Mouse (Mus musculus) small intestine, adult 2 months (tissue): ENCODE measurements around the gene Lrmp. TPM values are rescaled to one million over a fixed set of nuclear protein-coding genes. Genes with fewer than 3 reads are reported as not detected.
"Not testable (repeated sequence)": the region's sequence is repeated elsewhere in the genome, so short reads cannot be mapped to it uniquely, and the experiment has no call there.

ENCODE experiments used
- H3K27ac ChIP-seq: fragments of 200-500 bp; 2 replicates; pipeline ENCODE4 v1.5.1; 2012; ENCODE audit warnings: low read depth, low read length, control low read depth, inconsistent platforms; ENCODE audit not compliant: insufficient read depth
- H3K27me3 ChIP-seq: fragments of 200-500 bp; 2 replicates; pipeline ENCODE4 v1.6.1; 2012; ENCODE audit warnings: mild to moderate bottlenecking, moderate library complexity, low read length, inconsistent platforms; ENCODE audit not compliant: control insufficient read depth, insufficient read depth
- H3K36me3 ChIP-seq: fragments of 200-500 bp; 2 replicates; pipeline ENCODE4 v1.6.1; 2012; ENCODE audit warnings: mild to moderate bottlenecking, low read length, control low read depth, inconsistent platforms; ENCODE audit not compliant: control insufficient read depth, insufficient read depth
- H3K4me1 ChIP-seq: fragments of 200-500 bp; 2 replicates; pipeline ENCODE4 v1.6.1; 2012; ENCODE audit warnings: low read length, inconsistent platforms, mixed read lengths; ENCODE audit not compliant: control insufficient read depth, insufficient read depth, insufficient read length
- H3K4me3 ChIP-seq: fragments of 200-500 bp; 2 replicates; pipeline ENCODE4 v1.5.1; 2012; ENCODE audit warnings: low read depth, mild to moderate bottlenecking, control low read depth, inconsistent platforms, low read length, moderate library complexity
- CTCF ChIP-seq: fragments of 200-500 bp; IDR thresholded peaks from 2 replicates; pipeline ENCODE4 v1.5.1; 2012; ENCODE audit warnings: low read depth, mild to moderate bottlenecking, control low read depth, inconsistent platforms, low read length, moderate library complexity, mixed read lengths; ENCODE audit not compliant: insufficient replicate concordance, insufficient read length; ENCODE audit errors: extremely low read depth
- POLR2A ChIP-seq: fragments of 200-500 bp; IDR thresholded peaks from 2 replicates; pipeline ENCODE4 v1.6.1; 2012; ENCODE audit warnings: low read depth, mild to moderate bottlenecking, control low read depth, inconsistent platforms, low read length, moderate library complexity
- WGBS: fragments of 180-500 bp; shearing (Covaris S2); methylation state at CpG from one replicate; pipeline ENCODE4 v1.1.7; 2018; 5-methylcytosine and 5-hydroxymethylcytosine counted together
- polyA plus RNA-seq: library from polyadenylated mRNA; depleted of rRNA; stranded (reverse); fragments of >200 nt; gene quantifications from 2 replicates; pipeline ENCODE4 v1.2.3, GENCODE M21; 2012

The Lrmp gene
- polyA plus RNA-seq, 1 experiment, result 17.7 TPM

DNA sequence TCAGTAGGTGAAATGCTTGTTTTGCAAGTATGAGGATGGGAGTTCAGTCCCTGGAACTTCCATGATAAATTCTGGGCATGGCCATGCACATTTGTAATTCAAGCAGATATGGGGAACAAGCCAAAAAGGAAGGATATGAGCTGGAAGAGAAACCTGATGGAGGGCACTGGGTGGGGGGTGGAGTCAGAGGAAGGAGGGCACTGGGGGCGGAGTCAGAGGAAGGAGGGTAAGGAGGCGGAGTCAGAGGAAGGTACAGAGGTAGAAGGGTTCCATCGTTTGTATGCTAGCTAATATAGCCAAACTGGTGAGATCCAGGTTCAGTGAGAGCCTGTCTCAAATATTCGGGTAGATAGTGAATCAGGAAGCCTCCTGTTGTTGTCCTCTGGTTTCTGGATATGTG, 14.1 kb downstream of the Lrmp start:
- no peaks in the 10 kb centered on the region for H3K27me3 ChIP-seq
- TF ChIP-seq POLR2A, result no peak
- no peaks in the 10 kb centered on the region for H3K4me1 ChIP-seq
- H3K4me3 ChIP-seq, result no peak overlapping the region
- H3K36me3 ChIP-seq, result no peaks in the 10 kb centered on the region
- 84% methylated on average over 4 of the region's 4 CpGs for WGBS
- no peak overlapping the region for H3K27ac ChIP-seq

DNA sequence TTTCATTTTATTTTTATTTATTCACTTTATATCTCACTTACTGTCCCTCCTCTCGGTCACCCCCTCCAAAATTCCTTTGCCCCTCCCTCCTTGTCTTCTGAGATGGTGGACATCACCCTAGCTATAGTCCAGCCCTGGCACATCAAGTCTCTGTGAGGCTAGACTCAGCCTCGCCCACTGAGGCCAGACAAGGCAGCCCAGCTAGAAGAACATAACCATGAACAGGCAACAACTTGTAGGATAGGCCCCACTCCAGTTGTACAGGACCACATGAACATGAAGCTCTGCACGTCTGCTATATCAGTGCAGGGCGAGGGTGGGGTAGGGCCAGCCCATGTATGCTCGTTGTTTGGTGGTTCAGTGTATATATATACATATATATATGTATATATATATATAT, 16.5 kb downstream of the Lrmp start:
- H3K4me1 ChIP-seq, result no peaks in the 10 kb centered on the region
- no peak overlapping the region for H3K4me3 ChIP-seq
- WGBS, result 81% methylated on average over 5 of the region's 5 CpGs
- H3K36me3 ChIP-seq, result no peaks in the 10 kb centered on the region
- TF ChIP-seq CTCF, result no peak
- no peak for TF ChIP-seq POLR2A
- H3K27ac ChIP-seq, result no peak overlapping the region
- no peaks in the 10 kb centered on the region for H3K27me3 ChIP-seq

DNA sequence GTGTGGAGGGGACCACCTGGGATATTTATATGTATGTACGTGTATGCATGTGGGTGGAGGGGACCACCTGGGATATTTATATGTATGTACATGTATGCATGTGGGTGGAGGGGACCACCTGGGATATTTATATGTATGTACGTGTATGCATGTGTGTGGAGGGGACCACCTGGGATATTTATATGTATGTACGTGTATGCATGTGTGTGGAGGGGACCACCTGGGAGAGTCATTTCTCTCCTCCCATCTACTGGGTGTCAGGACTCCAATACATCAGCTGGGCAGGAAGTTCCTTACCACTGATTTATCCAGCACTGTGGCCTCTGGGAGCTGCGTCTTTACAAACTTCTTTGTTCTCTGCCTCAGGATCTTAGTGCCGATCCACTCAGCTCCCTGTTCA, 17.5 kb downstream of the Lrmp start:
- not testable (repeated sequence) for H3K27me3 ChIP-seq, H3K4me3 ChIP-seq, H3K4me1 ChIP-seq, H3K36me3 ChIP-seq, H3K27ac ChIP-seq
- WGBS, result 84% methylated on average over 5 of the region's 5 CpGs

DNA sequence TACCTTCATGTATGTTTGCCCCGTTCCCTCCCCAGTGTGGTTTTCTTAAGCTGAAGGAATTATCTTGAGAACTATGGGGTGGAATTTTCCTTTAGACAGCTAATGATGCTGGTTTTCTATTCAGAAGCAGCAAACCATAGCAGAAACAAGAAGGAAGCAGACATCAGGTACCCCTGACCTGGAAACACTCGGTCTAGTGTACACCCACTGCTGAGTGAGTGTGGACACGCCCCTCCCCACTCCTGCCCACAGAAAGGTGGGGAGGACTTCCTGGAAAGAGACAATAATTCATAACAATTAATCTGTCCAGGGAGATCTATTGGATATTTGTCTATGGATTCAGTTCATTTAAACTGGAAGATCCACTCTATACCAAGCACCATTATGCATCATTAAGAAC, 19.8 kb downstream of the Lrmp start:
- no peak overlapping the region for H3K27ac ChIP-seq
- WGBS, result 48% methylated on average over 3 of the region's 3 CpGs
- H3K4me3 ChIP-seq, result no peak overlapping the region
- H3K36me3 ChIP-seq, result no peaks in the 10 kb centered on the region
- no peaks in the 10 kb centered on the region for H3K27me3 ChIP-seq
- no peak for TF ChIP-seq CTCF
- TF ChIP-seq POLR2A, result no peak
- H3K4me1 ChIP-seq, result no peaks in the 10 kb centered on the region

GRCm38 (mm10) chr6:145135804-145136203, 20.4 kb downstream of the Lrmp start:
- Histone ChIP-seq H3K27me3 (no peaks in the 10 kb centered on the region), H3K4me3 (no peak overlapping the region), H3K4me1 (no peaks in the 10 kb centered on the region), H3K27ac (no peak overlapping the region), H3K36me3 (no peaks in the 10 kb centered on the region)
- WGBS, result 41% methylated on average over 9 of the region's 9 CpGs
- TF ChIP-seq POLR2A (no peak), CTCF (no peak)

- 81% methylated on average over 5 of the region's 5 CpGs for WGBS
- no peaks in the 10 kb centered on the region for H3K27me3 ChIP-seq
- H3K36me3 ChIP-seq, result no peaks in the 10 kb centered on the region
- no peak for TF ChIP-seq POLR2A
- no peak for TF ChIP-seq CTCF
- H3K27ac ChIP-seq, result no peak overlapping the region
- H3K4me1 ChIP-seq, result no peaks in the 10 kb centered on the region
- H3K4me3 ChIP-seq, result no peak overlapping the region
These were observed 21.4 kb downstream of the Lrmp start for GRCm38 (mm10) chr6:145136831-145137230.

DNA sequence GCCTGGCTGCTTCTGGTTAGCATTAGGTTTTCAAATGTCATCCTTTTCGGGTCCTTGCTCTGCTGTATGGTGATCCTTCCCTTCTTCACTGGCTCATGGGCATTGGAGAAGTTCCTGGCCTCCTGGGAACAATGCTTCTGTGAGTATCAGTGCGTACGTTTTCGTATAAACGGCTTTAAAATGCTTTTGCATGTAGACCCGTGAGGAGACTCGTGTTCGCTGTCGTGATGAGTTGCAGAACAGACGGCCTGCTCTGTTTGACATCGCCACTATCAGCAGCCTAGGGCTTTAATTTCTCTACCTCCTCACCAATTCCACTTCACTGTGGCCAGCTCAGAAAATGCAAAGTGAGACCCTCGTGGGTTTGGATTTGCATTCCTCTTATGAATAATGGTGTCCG, 23.8 kb downstream of the Lrmp start:
- WGBS, result 88% methylated on average over 13 of the region's 13 CpGs
- Histone ChIP-seq H3K4me1 (peaks cover 2% of the 10 kb centered on the region; the same call in 1 of the 2 replicates), H3K4me3 (no peak overlapping the region), H3K36me3 (no peaks in the 10 kb centered on the region), H3K27ac (no peak overlapping the region), H3K27me3 (no peaks in the 10 kb centered on the region)
- TF ChIP-seq CTCF, result no peak
- no peak for TF ChIP-seq POLR2A

DNA sequence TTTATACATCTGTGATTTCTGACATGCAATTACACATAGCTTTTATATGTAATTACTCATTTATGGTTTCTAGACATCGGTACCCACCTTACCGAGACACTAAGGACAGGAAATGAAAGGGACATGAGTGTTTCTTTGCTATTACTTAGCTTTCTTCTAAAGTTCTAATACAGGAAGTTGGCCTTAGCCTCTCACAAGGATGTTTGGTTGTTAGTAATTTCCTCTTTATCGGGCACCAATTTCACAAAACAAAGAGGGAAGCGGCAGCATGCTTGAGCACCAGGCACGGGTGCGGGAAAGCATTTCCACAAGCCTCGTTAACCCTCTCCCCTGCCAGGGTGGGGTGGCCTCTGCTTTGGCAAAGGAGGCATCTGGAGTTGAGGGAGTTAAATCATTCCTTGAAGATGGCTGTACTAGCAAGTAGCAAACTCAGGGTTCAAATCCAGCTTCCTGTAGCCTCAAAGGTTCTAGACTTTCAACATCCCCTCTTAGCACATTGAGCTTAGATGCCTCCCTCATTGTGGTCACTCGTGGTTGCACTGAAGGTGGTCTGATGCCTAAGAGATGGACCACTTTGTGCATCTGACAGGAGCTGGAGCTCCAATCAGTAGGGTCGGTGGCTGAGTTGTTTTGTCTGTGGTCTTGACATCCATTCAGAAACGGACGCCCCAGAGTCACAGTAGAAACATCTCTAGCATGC, 24.5 kb downstream of the Lrmp start:
- no peak for TF ChIP-seq POLR2A
- no peak overlapping the region for H3K4me3 ChIP-seq
- H3K27me3 ChIP-seq, result no peaks in the 10 kb centered on the region
- WGBS, result 73% methylated on average over 11 of the region's 11 CpGs
- no peaks in the 10 kb centered on the region for H3K36me3 ChIP-seq
- no peak overlapping the region for H3K27ac ChIP-seq
- H3K4me1 ChIP-seq, result peaks cover 2% of the 10 kb centered on the region; the same call in 1 of the 2 replicates
